Mouse (Mus musculus) cerebellum, adult 18-20 months (tissue): Measurements from ENCODE around the gene Ahnak2.
"Not testable (repeated sequence)": the region's sequence is repeated elsewhere in the genome, so short reads cannot be mapped to it uniquely, and the experiment has no call there.

Source experiments
- DNase-seq, 2 experiments: peaks; one replicate each; pipeline ENCODE4 v3.0.0; 2021

The Ahnak2 gene

GRCm38 (mm10) chr12:112801864-112802846, at the start of gene Ahnak2:
TSS of gene Ahnak2 (minus strand) at chr12:112802657.
- peak; percentile 56 to 58 for DNase-seq

- no peak for DNase-seq
These were observed 48.7 kb upstream of the Ahnak2 start for GRCm38 (mm10) chr12:112851116-112851515.

- DNase-seq = no peak
These were observed 47.9 kb upstream of the Ahnak2 start for GRCm38 (mm10) chr12:112850344-112850743.

- no peak for DNase-seq
These were observed 47.0 kb upstream of the Ahnak2 start for GRCm38 (mm10) chr12:112849235-112850022.

- no peak for DNase-seq
These were observed 45.4 kb upstream of the Ahnak2 start for GRCm38 (mm10) chr12:112847880-112848279.

- DNase-seq = peak; percentile 87 to 90
These were observed 41.3 kb upstream of the Ahnak2 start for GRCm38 (mm10) chr12:112843803-112844202.

GRCm38 (mm10) chr12:112842128-112842527, 39.7 kb upstream of the Ahnak2 start:
- DNase-seq = not testable (repeated sequence)

GRCm38 (mm10) chr12:112841338-112841892, 39.0 kb upstream of the Ahnak2 start:
- DNase-seq = not testable (repeated sequence)

GRCm38 (mm10) chr12:112840209-112841086, 38.0 kb upstream of the Ahnak2 start:
- no peak for DNase-seq

- peak in 1 of 2 experiments; percentile 20 for DNase-seq
These were observed 32.6 kb upstream of the Ahnak2 start for GRCm38 (mm10) chr12:112835046-112835445.

- DNase-seq = no peak
These were observed 31.1 kb upstream of the Ahnak2 start for GRCm38 (mm10) chr12:112833527-112833926.

GRCm38 (mm10) chr12:112832411-112832810, 30.0 kb upstream of the Ahnak2 start:
- no peak for DNase-seq

GRCm38 (mm10) chr12:112830570-112830969, 28.1 kb upstream of the Ahnak2 start:
- no peak for DNase-seq

GRCm38 (mm10) chr12:112830141-112830540, 27.7 kb upstream of the Ahnak2 start:
- DNase-seq = no peak

- peak; percentile 95 to 99 for DNase-seq
These were observed 26.9 kb upstream of the Ahnak2 start, which contains the start of gene Cdca4 for GRCm38 (mm10) chr12:112829244-112829864. TSS of gene Cdca4 (minus strand) at chr12:112829423.

- peak in 1 of 2 experiments; percentile 66 for DNase-seq
These were observed 26.2 kb upstream of the Ahnak2 start for GRCm38 (mm10) chr12:112828501-112829243.

GRCm38 (mm10) chr12:112825901-112826300, 23.4 kb upstream of the Ahnak2 start:
- no peak for DNase-seq

GRCm38 (mm10) chr12:112823221-112823620, 20.8 kb upstream of the Ahnak2 start:
- DNase-seq = no peak

GRCm38 (mm10) chr12:112822676-112823075, 20.2 kb upstream of the Ahnak2 start:
- no peak for DNase-seq

GRCm38 (mm10) chr12:112821974-112822373, 19.5 kb upstream of the Ahnak2 start:
- DNase-seq = no peak

GRCm38 (mm10) chr12:112821216-112821615, 18.8 kb upstream of the Ahnak2 start:
- no peak for DNase-seq
